Mouse (Mus musculus) forebrain, embryonic 13.5 days (tissue): ENCODE measurements around the gene Spin2e. TPM values are rescaled to one million over a fixed set of nuclear protein-coding genes. Genes with fewer than 3 reads are reported as not detected.
"Not testable (repeated sequence)": the region's sequence is repeated elsewhere in the genome, so short reads cannot be mapped to it uniquely, and the experiment has no call there.

Experiments
- ATAC-seq: fragments of 200-750 bp; cut with Nextera tagmentation; 2 replicates; pipeline ENCODE4 v1.8.0; 2017
- H3K27ac ChIP-seq: fragments of 300-500 bp; sonication (generic); 2 replicates; pipeline ENCODE4 v1.5.1; 2015; ENCODE audit warnings: inconsistent platforms, mild to moderate bottlenecking, moderate library complexity
- H3K27me3 ChIP-seq: fragments of 300-500 bp; sonication (generic); 2 replicates; pipeline ENCODE4 v1.6.1; 2015; ENCODE audit warnings: mild to moderate bottlenecking, inconsistent platforms
- H3K36me3 ChIP-seq: fragments of 300-500 bp; sonication (generic); 2 replicates; pipeline ENCODE4 v1.6.1; 2015; ENCODE audit warnings: mild to moderate bottlenecking, inconsistent platforms; ENCODE audit not compliant: poor library complexity, severe bottlenecking
- H3K4me1 ChIP-seq: fragments of 300-500 bp; sonication (generic); 2 replicates; pipeline ENCODE4 v1.6.1; 2015; ENCODE audit warnings: inconsistent platforms
- H3K4me2 ChIP-seq: fragments of 300-500 bp; sonication (generic); 2 replicates; pipeline ENCODE4 v1.6.1; 2015; ENCODE audit warnings: inconsistent platforms, mild to moderate bottlenecking, moderate library complexity
- H3K4me3 ChIP-seq: fragments of 300-500 bp; sonication (generic); 2 replicates; pipeline ENCODE4 v1.5.1; 2015; ENCODE audit warnings: mild to moderate bottlenecking, inconsistent platforms
- H3K9ac ChIP-seq: fragments of 300-500 bp; sonication (generic); 2 replicates; pipeline ENCODE4 v1.6.1; 2015; ENCODE audit warnings: mild to moderate bottlenecking, inconsistent platforms
- H3K9me3 ChIP-seq: fragments of 300-500 bp; sonication (generic); replicated peaks from 2 replicates; pipeline ENCODE4 v1.6.1; 2016; ENCODE audit warnings: inconsistent platforms
- WGBS: fragments of 180-500 bp; shearing (Covaris S2); methylation state at CpG from one replicate; pipeline ENCODE4 v1.1.7; 2015; 5-methylcytosine and 5-hydroxymethylcytosine counted together
- polyA plus RNA-seq: library from polyadenylated mRNA; unstranded; fragments of >200 nt; fragmentation: Nextera tagmentation; extraction: Ambion mirVana; gene quantifications from 2 replicates; pipeline ENCODE4 v1.2.1, GENCODE M21; 2015

Gene Spin2e
- not detected in 2 replicates for polyA plus RNA-seq

DNA sequence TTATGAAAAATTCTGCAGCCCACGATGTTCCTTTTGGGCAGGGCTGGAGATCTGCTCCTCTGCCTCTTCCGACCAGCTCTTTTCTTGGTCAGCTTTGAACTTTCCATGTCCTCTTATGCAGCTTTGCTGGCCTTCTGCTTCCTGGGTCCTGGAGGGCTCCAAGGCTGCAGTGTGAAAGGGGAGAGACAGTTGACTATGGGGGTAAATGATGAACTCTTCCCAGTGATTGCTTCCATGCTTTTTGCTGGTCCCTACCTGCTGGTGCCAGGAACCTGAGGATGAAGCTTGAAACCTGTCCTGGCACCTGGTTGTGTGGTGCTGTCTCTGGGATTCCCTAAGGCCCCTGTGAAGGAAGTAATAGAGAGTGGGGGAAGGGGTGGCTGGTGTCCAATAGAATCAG is at the start of gene Spin2e:
Gene Spin2e, minus strand, starts transcription at position 101 of the 400 bp plus-strand sequence.
- ATAC-seq, H3K27ac ChIP-seq, H3K4me2 ChIP-seq, H3K4me1 ChIP-seq, H3K9ac ChIP-seq, H3K4me3 ChIP-seq, H3K9me3 ChIP-seq, H3K27me3 ChIP-seq, H3K36me3 ChIP-seq: not testable (repeated sequence)
- 82% methylated on average over 2 of the region's 2 CpGs for WGBS

DNA sequence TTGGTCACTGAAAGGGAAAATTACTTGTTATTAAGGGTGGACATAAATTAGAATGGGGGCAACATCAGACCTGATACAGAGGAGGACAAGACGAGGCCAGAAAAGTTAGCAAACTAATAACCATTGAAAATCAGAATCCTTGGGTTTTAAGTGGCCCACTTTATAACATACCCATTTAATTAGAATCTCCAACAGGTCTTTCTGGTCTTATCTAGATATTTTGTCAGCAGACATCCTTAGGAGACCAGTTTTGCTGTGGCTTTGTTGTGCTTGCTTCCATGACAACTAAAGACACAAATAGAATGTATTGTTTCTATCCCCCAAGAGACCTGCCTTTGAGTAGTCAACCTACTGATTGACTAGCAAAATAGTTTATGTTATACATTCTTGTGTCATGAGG is 44.5 kb downstream of the Spin2e start, which contains the start of gene Gm21883:
Gene Gm21883, minus strand, starts transcription at position 101 of the 400 bp plus-strand sequence.
- H3K27me3 ChIP-seq, H3K36me3 ChIP-seq, H3K4me2 ChIP-seq, H3K27ac ChIP-seq, H3K4me3 ChIP-seq, H3K4me1 ChIP-seq, H3K9me3 ChIP-seq, ATAC-seq, H3K9ac ChIP-seq: not testable (repeated sequence)
- no CpG with 5 or more reads among the region's 1 CpGs for WGBS

Other genes starting within 250 kb of the Spin2e start
- not detected in 2 replicates for gene Btbd35f19, start 235.0 kb downstream of the Spin2e start, polyA plus RNA-seq
- not detected in 2 replicates for gene Gm21883, start 44.6 kb downstream of the Spin2e start, polyA plus RNA-seq
- gene Btbd35f25, start 98.2 kb upstream of the Spin2e start, polyA plus RNA-seq = not detected in 2 replicates